Mouse (Mus musculus): ENCODE measurements around the gene Mta3.

GRCm38 (mm10) chr17:83839132-83839531, 133.2 kb downstream of the Mta3 start:
- TF ChIP-seq EP300 (optimal IDR thresholded peaks at IDR 0.05) = no peak
- TF ChIP-seq CTCF (IDR thresholded peaks at IDR 0.05; ENCODE audit: low read depth) = peak; percentile 35

Measured in stomach, postnatal 0 days (tissue).